Mouse (Mus musculus) lung, postnatal 0 days (tissue): ENCODE results near the gene Amer2.

Experiments used
- CTCF ChIP-seq: IDR thresholded peaks from 2 replicates; pipeline ENCODE4 v1.5.1; 2016; ENCODE audit warnings: antibody characterized with exemption, mild to moderate bottlenecking
- EP300 ChIP-seq: IDR thresholded peaks from 2 replicates; pipeline ENCODE4 v1.6.1; 2016; ENCODE audit warnings: antibody characterized with exemption, mild to moderate bottlenecking, control low read depth

DNA sequence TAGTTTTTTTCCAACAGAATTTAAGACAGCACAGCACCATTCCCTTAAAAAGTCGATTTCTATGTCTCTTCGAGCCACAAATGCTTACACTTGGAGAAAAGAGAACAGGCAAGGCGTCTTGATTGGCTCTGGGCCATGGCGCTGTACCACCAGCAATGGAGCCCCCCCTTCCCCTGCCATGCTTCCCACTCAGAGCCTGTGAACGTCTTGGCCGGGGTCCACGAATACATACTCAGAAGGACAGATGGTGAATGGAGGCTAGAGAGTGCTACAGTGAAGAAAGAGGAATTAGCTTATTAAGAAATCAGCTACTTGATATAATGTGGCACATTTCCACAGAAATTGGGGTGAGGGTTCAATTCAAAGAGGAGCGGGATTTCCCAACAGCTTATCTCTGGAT, 41.6 kb downstream of the Amer2 start:
- TF ChIP-seq CTCF = no peak
- no peak for TF ChIP-seq EP300
